In the genomic region with DNA sequence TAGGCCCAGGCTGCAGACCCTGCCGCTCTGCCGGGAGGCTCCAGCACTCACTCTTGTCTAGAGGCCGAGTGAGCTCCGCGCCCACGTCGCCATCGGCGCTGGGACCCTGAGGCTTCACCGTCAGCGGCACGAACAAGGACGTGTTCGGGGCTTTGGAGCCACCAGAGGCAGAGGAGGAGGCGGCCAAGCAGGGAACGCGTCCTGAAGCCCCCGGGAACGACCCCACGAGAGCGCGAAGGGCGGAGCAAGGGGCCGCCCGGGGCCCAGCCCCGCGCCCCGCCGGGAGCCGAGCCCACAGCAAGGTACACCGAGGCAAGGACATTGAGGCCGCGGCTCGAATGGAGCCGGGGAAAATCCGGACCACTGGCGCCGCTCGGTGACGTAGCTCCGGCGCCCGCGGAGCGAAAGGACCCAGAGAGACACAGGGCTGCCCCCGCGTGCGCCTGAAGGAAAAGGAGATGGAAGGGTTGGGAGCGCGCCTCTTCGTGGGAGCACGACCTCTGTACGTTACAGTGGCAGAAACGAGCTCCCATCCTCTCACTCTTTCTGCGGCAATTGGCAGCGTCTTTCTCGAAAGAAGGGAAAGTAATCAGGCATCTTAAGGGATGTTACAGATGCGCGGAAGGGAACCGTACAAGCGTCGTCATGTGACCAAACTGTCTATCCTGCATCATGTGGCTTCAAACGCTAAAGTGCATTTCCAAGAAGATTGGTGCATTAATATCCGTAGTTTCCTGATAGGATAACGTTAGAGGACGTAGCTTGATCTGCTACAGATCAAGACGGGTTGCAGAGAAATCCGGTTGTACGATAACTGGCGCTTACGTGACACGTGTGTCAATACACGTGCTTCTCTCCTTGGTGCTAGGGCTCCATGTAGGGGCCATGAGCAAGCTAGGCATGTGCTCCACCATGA, we compare ENCODE assay signal across 8 mouse cellular contexts. TPM values are rescaled to one million over a fixed set of nuclear protein-coding genes. Genes with fewer than 3 reads are reported as not detected.
A peak's percentile ranks its signal among the peaks of the same experiment; 100 is the strongest.
DNase-seq lines count a peak whose midpoint lies in the region; ATAC-seq lines count a peak whose summit lies in the region.

A gene (plus strand): TSS at position 126 of the 916 bp plus-strand sequence.
A gene (minus strand): TSS at position 375 of the 916 bp plus-strand sequence.

- H3K79me2 ChIP-seq in macrophage (ENCODE audit: inconsistent target) = peaks cover 18% of the 10 kb centered on the region

- H3K36me3 ChIP-seq in hindbrain, embryonic 16.5 days (ENCODE audit: control insufficient read depth, insufficient read depth, low read length) = peaks cover 12% of the 10 kb centered on the region
- peaks cover 28% of the 10 kb centered on the region for H3K36me3 ChIP-seq in macrophage (ENCODE audit: inconsistent target)

- H3K27ac ChIP-seq in hindbrain, embryonic 16.5 days (ENCODE audit: low read depth, low read length) = peak within 1 kb of the TSS; percentile 89
- peak within 1 kb of the TSS; percentile 97 for H3K27ac ChIP-seq in macrophage

- peak; percentile 95 for ATAC-seq in hindbrain, embryonic 16.5 days

- peak within 1 kb of the TSS; percentile 88 for H3K9ac ChIP-seq in hindbrain, embryonic 16.5 days (ENCODE audit: low read depth, low read length)

- DNase-seq in WW6 (ENCODE audit: low read depth, low spot score) = peak; percentile 75
- peak; percentile 89 to 95 for DNase-seq in cerebellum, postnatal 4 days (ENCODE audit: low spot score in 2 of 2)
- DNase-seq in gastrocnemius, adult 18-20 months (ENCODE audit: low spot score) = peak; percentile 92
- peak; percentile 89 to 90 for DNase-seq in left cerebral cortex, adult 18-20 months (ENCODE audit: low spot score in 2 of 2)
- peak; percentile 86 for DNase-seq in right cerebral cortex, adult 18-20 months
- peak; percentile 76 for DNase-seq in urinary bladder, postnatal 10 days (ENCODE audit: low spot score)

- peak within 1 kb of the TSS; percentile 80 for H3K4me2 ChIP-seq in hindbrain, embryonic 16.5 days (ENCODE audit: low read length)

- H3K4me3 ChIP-seq in hindbrain, embryonic 16.5 days (ENCODE audit: low read length) = peak within 1 kb of the TSS; percentile 78
- H3K4me3 ChIP-seq in macrophage (ENCODE audit: inconsistent target) = peak within 1 kb of the TSS; percentile 90

- H3K27me3 ChIP-seq in hindbrain, embryonic 16.5 days (replicated peaks; ENCODE audit: control insufficient read depth, insufficient read depth, low read length) = no peaks in the 10 kb centered on the region

- H3K4me1 ChIP-seq in hindbrain, embryonic 16.5 days (ENCODE audit: control insufficient read depth, insufficient read depth, low read depth, low read length) = peaks cover 13% of the 10 kb centered on the region

- no peaks in the 10 kb centered on the region for H3K9me3 ChIP-seq in hindbrain, embryonic 16.5 days (ENCODE audit: control insufficient read depth, low read length)

- WGBS in hindbrain, embryonic 16.5 days = under 1% methylated on average over 63 of the region's 73 CpGs
- whole genome bisulfite sequencing in macrophage (ENCODE audit: missing documents) = under 1% methylated on average over 73 of the region's 73 CpGs

RNA-seq across cellular contexts. Expression of the first gene that starts in this region (rescaled TPM):
- not detected for total RNA-seq in gastrocnemius, adult 18-20 months (2021)
- 1.4 and 1.8 TPM in 2 replicates for polyA plus RNA-seq in hindbrain, embryonic 16.5 days (2015; fragmentation: Nextera tagmentation; extraction: Ambion mirVana)
- total RNA-seq in left cerebral cortex, adult 18-20 months (2021) = 1 to 10 TPM in 1 of 2 experiments, under 1 TPM in 1; 0.72 to 1.3 TPM
- not detected for total RNA-seq in macrophage (2018; cell fraction: chromatin; rRNA removed)
- total RNA-seq in macrophage (2018; cell fraction: cytosol; rRNA removed) = under 1 TPM in 8 of 26 experiments, not detected in 18; 0.05 to 0.14 (median 0.10) TPM
- under 1 TPM in 2 of 26 experiments, not detected in 24; 0.24 to 0.48 TPM for total RNA-seq in macrophage (2018; cell fraction: nucleus; rRNA removed)
- polyA plus RNA-seq in macrophage (2018) = 0.26 TPM in 1 of 3 replicates, not detected in the others

RNA-seq across cellular contexts. Expression of the second gene that starts in this region (rescaled TPM):
- total RNA-seq in gastrocnemius, adult 18-20 months (2021) = 10 to 100 TPM; 14.2 to 16.0 TPM
- polyA plus RNA-seq in hindbrain, embryonic 16.5 days (2015; fragmentation: Nextera tagmentation; extraction: Ambion mirVana) = 20.9 and 21.3 TPM in 2 replicates
- 10 to 100 TPM; 22.0 to 23.7 TPM for total RNA-seq in left cerebral cortex, adult 18-20 months (2021)
- 10 to 100 TPM; 19.7 to 49.9 (median 32.0) TPM for total RNA-seq in macrophage (2018; cell fraction: chromatin; rRNA removed)
- total RNA-seq in macrophage (2018; cell fraction: cytosol; rRNA removed) = 10 to 100 TPM in 2 of 26 experiments, 1 to 10 TPM in 24; 6.7 to 11.5 (median 8.5) TPM
- 10 to 100 TPM; 14.5 to 41.4 (median 26.0) TPM for total RNA-seq in macrophage (2018; cell fraction: nucleus; rRNA removed)
- polyA plus RNA-seq in macrophage (2018) = 9.8 to 13.0 TPM (median 12.9 TPM) in 3 replicates

Comparison
In these comparisons a context has a peak if more than half of its experiments do, and no peak if none do; other contexts are left out.
1. Peak in every context shown above with its lines: DNase-seq, ATAC-seq, H3K4me3 ChIP-seq and H3K27ac ChIP-seq.